In genomic region chr11:3127303-3127795, GRCm38 (mm10) we compare ENCODE assay signal across 8 mouse cellular contexts.
A peak's percentile ranks its signal among the peaks of the same experiment; 100 is the strongest.
DNase-seq lines count a peak whose midpoint lies in the region; ATAC-seq lines count a peak whose summit lies in the region.
"Not testable (repeated sequence)": the region's sequence is repeated elsewhere in the genome, so short reads cannot be mapped to it uniquely, and the experiment has no call there.

No protein-coding gene starts in this region.

- not testable (repeated sequence) for H3K9ac ChIP-seq in embryonic facial prominence, embryonic 11.5 days (replicated peaks; ENCODE audit: low read length); intestine, embryonic 14.5 days (ENCODE audit: low read length); midbrain, embryonic 13.5 days (replicated peaks)

- 84% methylated on average over 4 of the region's 7 CpGs for WGBS in embryonic facial prominence, embryonic 11.5 days
- WGBS in intestine, embryonic 14.5 days = 83% methylated on average over 5 of the region's 7 CpGs
- 96% methylated on average over 5 of the region's 7 CpGs for WGBS in midbrain, embryonic 13.5 days

- peaks cover 11% of the 10 kb centered on the region for H3K9me3 ChIP-seq in embryonic facial prominence, embryonic 11.5 days (replicated peaks; ENCODE audit: control insufficient read depth, low read length)
- not testable (repeated sequence) for H3K9me3 ChIP-seq in intestine, embryonic 14.5 days (ENCODE audit: control insufficient read depth, low read length)
- H3K9me3 ChIP-seq in midbrain, embryonic 13.5 days = peaks cover 20% of the 10 kb centered on the region

- H3K27ac ChIP-seq in embryonic facial prominence, embryonic 11.5 days (replicated peaks; ENCODE audit: low read depth, low read length); intestine, embryonic 14.5 days (ENCODE audit: low read depth); midbrain, embryonic 13.5 days: not testable (repeated sequence)

- DNase-seq in adrenal gland, adult (ENCODE audit: inconsistent age in 2 of 2, low spot score in 1 of 2) = peak; percentile 63 to 67
- not testable (repeated sequence) for DNase-seq in embryonic facial prominence, embryonic 11.5 days (ENCODE audit: low spot score)
- peak; percentile 73 to 88 for DNase-seq in gastrocnemius, postnatal 4 days (ENCODE audit: low spot score in 2 of 2)
- peak; percentile 64 for DNase-seq in intestine, embryonic 14.5 days (ENCODE audit: low spot score)
- DNase-seq in liver = peak; percentile 41
- peak; percentile 62 to 74 for DNase-seq in spleen, postnatal 36 days (ENCODE audit: low spot score in 2 of 2)
- DNase-seq in urinary bladder, postnatal 36 days (ENCODE audit: low spot score in 2 of 2) = peak; percentile 83 to 89

- not testable (repeated sequence) for H3K4me2 ChIP-seq in embryonic facial prominence, embryonic 11.5 days (ENCODE audit: low read depth, low read length); intestine, embryonic 14.5 days (ENCODE audit: low read length); midbrain, embryonic 13.5 days (replicated peaks)

- H3K27me3 ChIP-seq in embryonic facial prominence, embryonic 11.5 days (ENCODE audit: control insufficient read depth, insufficient read depth, low read length); intestine, embryonic 14.5 days (replicated peaks; ENCODE audit: control insufficient read depth, insufficient read depth, low read length); midbrain, embryonic 13.5 days: not testable (repeated sequence)

- H3K36me3 ChIP-seq in embryonic facial prominence, embryonic 11.5 days (replicated peaks; ENCODE audit: control insufficient read depth, insufficient read depth, low read depth, low read length); intestine, embryonic 14.5 days (ENCODE audit: control insufficient read depth, insufficient read depth, low read length): not testable (repeated sequence)
- H3K36me3 ChIP-seq in midbrain, embryonic 13.5 days = peaks cover 16% of the 10 kb centered on the region

- H3K4me1 ChIP-seq in embryonic facial prominence, embryonic 11.5 days (ENCODE audit: control insufficient read depth, insufficient read depth, low read length); intestine, embryonic 14.5 days (replicated peaks; ENCODE audit: control insufficient read depth, insufficient read depth, low read length); midbrain, embryonic 13.5 days (replicated peaks): not testable (repeated sequence)

- peak; percentile 46 for ATAC-seq in embryonic facial prominence, embryonic 11.5 days (replicated peaks; ENCODE audit: insufficient number of reproducible peaks, low FRiP score, low TSS enrichment, low read depth)
- ATAC-seq in intestine, embryonic 14.5 days (replicated peaks; ENCODE audit: low FRiP score, low TSS enrichment, low read depth) = peak; percentile 57
- peak; percentile 37 for ATAC-seq in midbrain, embryonic 13.5 days

- H3K4me3 ChIP-seq in embryonic facial prominence, embryonic 11.5 days (ENCODE audit: low read depth, low read length); intestine, embryonic 14.5 days (ENCODE audit: low read depth, low read length); midbrain, embryonic 13.5 days (replicated peaks): not testable (repeated sequence)
